Mouse (Mus musculus) forebrain, embryonic 13.5 days (tissue): ENCODE data around the gene Cox20. TPM values are rescaled to one million over a fixed set of nuclear protein-coding genes. Genes with fewer than 3 reads are reported as not detected.

Experiments used
- ATAC-seq: fragments of 200-750 bp; cut with Nextera tagmentation; 2 replicates; pipeline ENCODE4 v1.8.0; 2017
- H3K27ac ChIP-seq: fragments of 300-500 bp; sonication (generic); 2 replicates; pipeline ENCODE4 v1.5.1; 2015; ENCODE audit warnings: inconsistent platforms, mild to moderate bottlenecking, moderate library complexity
- H3K27me3 ChIP-seq: fragments of 300-500 bp; sonication (generic); 2 replicates; pipeline ENCODE4 v1.6.1; 2015; ENCODE audit warnings: mild to moderate bottlenecking, inconsistent platforms
- H3K36me3 ChIP-seq: fragments of 300-500 bp; sonication (generic); 2 replicates; pipeline ENCODE4 v1.6.1; 2015; ENCODE audit warnings: mild to moderate bottlenecking, inconsistent platforms; ENCODE audit not compliant: poor library complexity, severe bottlenecking
- H3K4me1 ChIP-seq: fragments of 300-500 bp; sonication (generic); 2 replicates; pipeline ENCODE4 v1.6.1; 2015; ENCODE audit warnings: inconsistent platforms
- H3K4me2 ChIP-seq: fragments of 300-500 bp; sonication (generic); 2 replicates; pipeline ENCODE4 v1.6.1; 2015; ENCODE audit warnings: inconsistent platforms, mild to moderate bottlenecking, moderate library complexity
- H3K4me3 ChIP-seq: fragments of 300-500 bp; sonication (generic); 2 replicates; pipeline ENCODE4 v1.5.1; 2015; ENCODE audit warnings: mild to moderate bottlenecking, inconsistent platforms
- H3K9ac ChIP-seq: fragments of 300-500 bp; sonication (generic); 2 replicates; pipeline ENCODE4 v1.6.1; 2015; ENCODE audit warnings: mild to moderate bottlenecking, inconsistent platforms
- H3K9me3 ChIP-seq: fragments of 300-500 bp; sonication (generic); replicated peaks from 2 replicates; pipeline ENCODE4 v1.6.1; 2016; ENCODE audit warnings: inconsistent platforms
- WGBS: fragments of 180-500 bp; shearing (Covaris S2); methylation state at CpG from one replicate; pipeline ENCODE4 v1.1.7; 2015; 5-methylcytosine and 5-hydroxymethylcytosine counted together
- polyA plus RNA-seq: library from polyadenylated mRNA; unstranded; fragments of >200 nt; fragmentation: Nextera tagmentation; extraction: Ambion mirVana; gene quantifications from 2 replicates; pipeline ENCODE4 v1.2.1, GENCODE M21; 2015

The Cox20 gene
- polyA plus RNA-seq, 1 experiment from 2014 or later, result 191 TPM

- ATAC-seq, result peak; percentile 51; the same call in 1 of the 2 replicates
- H3K9ac ChIP-seq, result no peak overlapping the region
- no peak overlapping the region for H3K27ac ChIP-seq
- WGBS, result 21% methylated on average over 3 of the region's 3 CpGs
- H3K4me1 ChIP-seq, result no peaks in the 10 kb centered on the region
- no peaks in the 10 kb centered on the region for H3K27me3 ChIP-seq
- H3K9me3 ChIP-seq, result peaks cover 11% of the 10 kb centered on the region
- H3K4me3 ChIP-seq, result no peak overlapping the region
- H3K36me3 ChIP-seq, result no peaks in the 10 kb centered on the region
- H3K4me2 ChIP-seq, result no peak overlapping the region
These were observed 15.5 kb upstream of the Cox20 start for GRCm38 (mm10) chr1:178303425-178303824.

GRCm38 (mm10) chr1:178309487-178309886 is 9.4 kb upstream of the Cox20 start:
- H3K27ac ChIP-seq, result no peak overlapping the region
- H3K4me1 ChIP-seq, result no peaks in the 10 kb centered on the region
- no peak for ATAC-seq
- H3K27me3 ChIP-seq, result no peaks in the 10 kb centered on the region
- no peaks in the 10 kb centered on the region for H3K36me3 ChIP-seq
- H3K9ac ChIP-seq, result no peak overlapping the region
- H3K9me3 ChIP-seq, result no peaks in the 10 kb centered on the region
- whole genome bisulfite sequencing, result 83% methylated on average over 2 of the region's 2 CpGs
- no peak overlapping the region for H3K4me2 ChIP-seq
- no peak overlapping the region for H3K4me3 ChIP-seq

GRCm38 (mm10) chr1:178310128-178310527 is 8.8 kb upstream of the Cox20 start:
- no peak overlapping the region for H3K4me3 ChIP-seq
- no peak overlapping the region for H3K27ac ChIP-seq
- no peak overlapping the region for H3K4me2 ChIP-seq
- H3K27me3 ChIP-seq, result no peaks in the 10 kb centered on the region
- no peak overlapping the region for H3K9ac ChIP-seq
- H3K4me1 ChIP-seq, result no peaks in the 10 kb centered on the region
- no peak for ATAC-seq
- WGBS, result 63% methylated on average over 1 of the region's 1 CpGs
- H3K9me3 ChIP-seq, result no peaks in the 10 kb centered on the region
- no peaks in the 10 kb centered on the region for H3K36me3 ChIP-seq

GRCm38 (mm10) chr1:178313039-178313597 is 5.8 kb upstream of the Cox20 start:
- H3K27me3 ChIP-seq, result no peaks in the 10 kb centered on the region
- 93% methylated on average over 1 of the region's 1 CpGs for WGBS

GRCm38 (mm10) chr1:178314236-178314635 is 4.7 kb upstream of the Cox20 start:
- Histone ChIP-seq H3K36me3 (no peaks in the 10 kb centered on the region), H3K4me2 (no peak overlapping the region), H3K4me3 (no peak overlapping the region), H3K27ac (no peak overlapping the region), H3K27me3 (no peaks in the 10 kb centered on the region), H3K9me3 (no peaks in the 10 kb centered on the region), H3K4me1 (peaks cover 9% of the 10 kb centered on the region), H3K9ac (no peak overlapping the region)
- no peak for ATAC-seq
- 95% methylated on average over 2 of the region's 2 CpGs for WGBS

More at GRCm38 (mm10) chr1:178313039-178313597, 5.8 kb upstream of the Cox20 start:
- H3K9ac ChIP-seq, result no peak overlapping the region
- H3K4me2 ChIP-seq, result no peak overlapping the region
- no peaks in the 10 kb centered on the region for H3K36me3 ChIP-seq
- no peak for ATAC-seq
- H3K27ac ChIP-seq, result no peak overlapping the region
- H3K9me3 ChIP-seq, result no peaks in the 10 kb centered on the region
- no peak overlapping the region for H3K4me3 ChIP-seq
- H3K4me1 ChIP-seq, result peaks cover 9% of the 10 kb centered on the region

- WGBS, result 44% methylated on average over 10 of the region's 10 CpGs
- no peaks in the 10 kb centered on the region for H3K9me3 ChIP-seq
- H3K4me1 ChIP-seq, result peaks cover 30% of the 10 kb centered on the region
- H3K27me3 ChIP-seq, result no peaks in the 10 kb centered on the region
- H3K9ac ChIP-seq, result peak overlapping the region; percentile 92
- peak overlapping the region; percentile 88 for H3K4me2 ChIP-seq
- peaks cover 15% of the 10 kb centered on the region for H3K36me3 ChIP-seq
- ATAC-seq, result no peak
- peak overlapping the region; percentile 100 for H3K27ac ChIP-seq
- peak overlapping the region; percentile 67 for H3K4me3 ChIP-seq
These were observed 1.5 kb upstream of the Cox20 start for GRCm38 (mm10) chr1:178317275-178318001.

GRCm38 (mm10) chr1:178318002-178318388 is 935 bp upstream of the Cox20 start:
- WGBS, result under 1% methylated on average over 17 of the region's 17 CpGs
- peak overlapping the region; percentile 100 for H3K27ac ChIP-seq

GRCm38 (mm10) chr1:178319295-178320037 is 536 bp downstream of the Cox20 start:
- Histone ChIP-seq H3K27me3 (no peaks in the 10 kb centered on the region), H3K4me1 (peaks cover 30% of the 10 kb centered on the region), H3K9ac (peak overlapping the region; percentile 92), H3K27ac (peak overlapping the region; percentile 100), H3K36me3 (peaks cover 31% of the 10 kb centered on the region), H3K4me3 (peak overlapping the region; percentile 67), H3K9me3 (no peaks in the 10 kb centered on the region), H3K4me2 (peak overlapping the region; percentile 88)
- ATAC-seq, result peak; percentile 34
- WGBS, result under 1% methylated on average over 12 of the region's 12 CpGs

More at GRCm38 (mm10) chr1:178318002-178318388, 935 bp upstream of the Cox20 start:
- no peaks in the 10 kb centered on the region for H3K9me3 ChIP-seq
- H3K4me1 ChIP-seq, result peaks cover 30% of the 10 kb centered on the region
- H3K9ac ChIP-seq, result peak overlapping the region; percentile 92
- peak overlapping the region; percentile 88 for H3K4me2 ChIP-seq
- peaks cover 20% of the 10 kb centered on the region for H3K36me3 ChIP-seq
- H3K27me3 ChIP-seq, result no peaks in the 10 kb centered on the region
- peak overlapping the region; percentile 67 for H3K4me3 ChIP-seq
- peak; percentile 80 for ATAC-seq

- WGBS, result 19% methylated on average over 8 of the region's 8 CpGs
- peak overlapping the region; percentile 67 for H3K4me3 ChIP-seq
- peak overlapping the region; percentile 92 for H3K9ac ChIP-seq
- peaks cover 30% of the 10 kb centered on the region for H3K4me1 ChIP-seq
- H3K27me3 ChIP-seq, result no peaks in the 10 kb centered on the region
- H3K4me2 ChIP-seq, result peak overlapping the region; percentile 88
- no peaks in the 10 kb centered on the region for H3K9me3 ChIP-seq
- H3K27ac ChIP-seq, result peak overlapping the region; percentile 100
- H3K36me3 ChIP-seq, result peaks cover 38% of the 10 kb centered on the region
- ATAC-seq, result no peak
These were observed 1.2 kb downstream of the Cox20 start for GRCm38 (mm10) chr1:178320038-178320722.

- Histone ChIP-seq H3K27ac (peak overlapping the region; percentile 100), H3K4me2 (peak overlapping the region; percentile 88), H3K36me3 (peaks cover 43% of the 10 kb centered on the region), H3K9me3 (no peaks in the 10 kb centered on the region), H3K9ac (peak overlapping the region; percentile 92), H3K27me3 (no peaks in the 10 kb centered on the region), H3K4me1 (peaks cover 30% of the 10 kb centered on the region), H3K4me3 (peak overlapping the region; percentile 67)
- WGBS, result 52% methylated on average over 5 of the region's 5 CpGs
- ATAC-seq, result no peak
These were observed 2.0 kb downstream of the Cox20 start for GRCm38 (mm10) chr1:178320723-178321590.

- Histone ChIP-seq H3K36me3 (peaks cover 49% of the 10 kb centered on the region), H3K4me3 (no peak overlapping the region), H3K9ac (no peak overlapping the region), H3K9me3 (no peaks in the 10 kb centered on the region), H3K4me2 (peak overlapping the region; percentile 88), H3K27me3 (no peaks in the 10 kb centered on the region), H3K27ac (no peak overlapping the region), H3K4me1 (peaks cover 27% of the 10 kb centered on the region)
- WGBS, result 52% methylated on average over 4 of the region's 4 CpGs
- no peak for ATAC-seq
These were observed 2.9 kb downstream of the Cox20 start for GRCm38 (mm10) chr1:178321730-178322357.
